Mouse (Mus musculus): ENCODE results near the gene Mrps15. TPM values are rescaled to one million over a fixed set of nuclear protein-coding genes. Genes with fewer than 3 reads are reported as not detected.
A peak's percentile ranks its signal among the peaks of the same experiment; 100 is the strongest.

The Mrps15 gene
- polyA plus RNA-seq (2015; fragmentation: Nextera tagmentation; extraction: Ambion mirVana), result 142 and 151 TPM in 2 replicates

- Histone ChIP-seq H3K9me3 (ENCODE audit: control insufficient read depth, low read length) (no peaks in the 10 kb centered on the region), H3K27ac (ENCODE audit: low read length) (peak within 1 kb of the TSS; percentile 82), H3K36me3 (ENCODE audit: control insufficient read depth, insufficient read depth, low read length) (peaks cover 8% of the 10 kb centered on the region; the same call in 1 of the 2 replicates), H3K9ac (ENCODE audit: low read depth, low read length) (peak within 1 kb of the TSS; percentile 93), H3K4me3 (ENCODE audit: low read length) (peak within 1 kb of the TSS; percentile 92), H3K27me3 (replicated peaks; ENCODE audit: control insufficient read depth, insufficient read depth, low read length) (no peaks in the 10 kb centered on the region), H3K4me1 (ENCODE audit: control insufficient read depth, insufficient read depth, low read length) (peaks cover 10% of the 10 kb centered on the region), H3K4me2 (ENCODE audit: low read depth, low read length) (peak within 1 kb of the TSS; percentile 84)
- peak; percentile 97 for ATAC-seq
- under 1% methylated on average over 56 of the region's 56 CpGs for WGBS
Observed at GRCm38 (mm10) chr4:126046851-126047585, at the start of gene Mrps15. Gene Mrps15 (plus strand): TSS chr4:126046925.

- no peak overlapping the region for H3K4me3 ChIP-seq (ENCODE audit: low read length)
- ATAC-seq, result no peak
- WGBS, result 81% methylated on average over 2 of the region's 2 CpGs
- H3K4me2 ChIP-seq (ENCODE audit: low read depth, low read length), result no peak overlapping the region
- H3K27me3 ChIP-seq (replicated peaks; ENCODE audit: control insufficient read depth, insufficient read depth, low read length), result no peaks in the 10 kb centered on the region
- H3K9ac ChIP-seq (ENCODE audit: low read depth, low read length), result no peak overlapping the region
- no peak overlapping the region for H3K27ac ChIP-seq (ENCODE audit: low read length)
- no peaks in the 10 kb centered on the region for H3K4me1 ChIP-seq (ENCODE audit: control insufficient read depth, insufficient read depth, low read length)
- 0 out of 2 replicates have a peak, but pooled peaks cover 4% of the 10 kb centered on the region for H3K9me3 ChIP-seq (ENCODE audit: control insufficient read depth, low read length)
- H3K36me3 ChIP-seq (ENCODE audit: control insufficient read depth, insufficient read depth, low read length), result no peaks in the 10 kb centered on the region
Observed at GRCm38 (mm10) chr4:125997826-125998225, 48.9 kb upstream of the Mrps15 start.

GRCm38 (mm10) chr4:126001311-126002199, 45.2 kb upstream of the Mrps15 start:
- Histone ChIP-seq H3K9ac (ENCODE audit: low read depth, low read length) (no peak overlapping the region), H3K36me3 (ENCODE audit: control insufficient read depth, insufficient read depth, low read length) (no peaks in the 10 kb centered on the region), H3K9me3 (ENCODE audit: control insufficient read depth, low read length) (0 out of 2 replicates have a peak, but pooled peaks cover 4% of the 10 kb centered on the region), H3K27me3 (replicated peaks; ENCODE audit: control insufficient read depth, insufficient read depth, low read length) (no peaks in the 10 kb centered on the region), H3K4me2 (ENCODE audit: low read depth, low read length) (no peak overlapping the region), H3K4me1 (ENCODE audit: control insufficient read depth, insufficient read depth, low read length) (no peaks in the 10 kb centered on the region), H3K4me3 (ENCODE audit: low read length) (no peak overlapping the region), H3K27ac (ENCODE audit: low read length) (no peak overlapping the region)
- ATAC-seq, result no peak
- WGBS, result 77% methylated on average over 12 of the region's 12 CpGs

GRCm38 (mm10) chr4:126017676-126018332, 28.9 kb upstream of the Mrps15 start:
- Histone ChIP-seq H3K27me3 (replicated peaks; ENCODE audit: control insufficient read depth, insufficient read depth, low read length) (no peaks in the 10 kb centered on the region), H3K9me3 (ENCODE audit: control insufficient read depth, low read length) (no peaks in the 10 kb centered on the region), H3K4me3 (ENCODE audit: low read length) (no peak overlapping the region), H3K9ac (ENCODE audit: low read depth, low read length) (no peak overlapping the region), H3K27ac (ENCODE audit: low read length) (no peak overlapping the region), H3K36me3 (ENCODE audit: control insufficient read depth, insufficient read depth, low read length) (no peaks in the 10 kb centered on the region), H3K4me2 (ENCODE audit: low read depth, low read length) (no peak overlapping the region), H3K4me1 (ENCODE audit: control insufficient read depth, insufficient read depth, low read length) (no peaks in the 10 kb centered on the region)
- WGBS, result 80% methylated on average over 7 of the region's 7 CpGs
- no peak for ATAC-seq

GRCm38 (mm10) chr4:126018966-126019538, 27.7 kb upstream of the Mrps15 start:
- 76% methylated on average over 11 of the region's 11 CpGs for WGBS
- Histone ChIP-seq H3K36me3 (ENCODE audit: control insufficient read depth, insufficient read depth, low read length) (no peaks in the 10 kb centered on the region), H3K27ac (ENCODE audit: low read length) (no peak overlapping the region), H3K9me3 (ENCODE audit: control insufficient read depth, low read length) (no peaks in the 10 kb centered on the region), H3K9ac (ENCODE audit: low read depth, low read length) (no peak overlapping the region), H3K4me2 (ENCODE audit: low read depth, low read length) (no peak overlapping the region), H3K27me3 (replicated peaks; ENCODE audit: control insufficient read depth, insufficient read depth, low read length) (no peaks in the 10 kb centered on the region), H3K4me1 (ENCODE audit: control insufficient read depth, insufficient read depth, low read length) (no peaks in the 10 kb centered on the region), H3K4me3 (ENCODE audit: low read length) (no peak overlapping the region)
- no peak for ATAC-seq

- no peak for ATAC-seq
- Histone ChIP-seq H3K9me3 (ENCODE audit: control insufficient read depth, low read length) (no peaks in the 10 kb centered on the region), H3K4me2 (ENCODE audit: low read depth, low read length) (no peak within 1 kb of the TSS), H3K27me3 (replicated peaks; ENCODE audit: control insufficient read depth, insufficient read depth, low read length) (no peaks in the 10 kb centered on the region), H3K9ac (ENCODE audit: low read depth, low read length) (no peak within 1 kb of the TSS), H3K4me3 (ENCODE audit: low read length) (no peak within 1 kb of the TSS), H3K36me3 (ENCODE audit: control insufficient read depth, insufficient read depth, low read length) (no peaks in the 10 kb centered on the region), H3K4me1 (ENCODE audit: control insufficient read depth, insufficient read depth, low read length) (no peaks in the 10 kb centered on the region), H3K27ac (ENCODE audit: low read length) (no peak within 1 kb of the TSS)
- 32% methylated on average over 16 of the region's 16 CpGs for WGBS
Observed at GRCm38 (mm10) chr4:126024303-126024900, 22.3 kb upstream of the Mrps15 start, which contains the start of gene Csf3r. Gene Csf3r (plus strand): TSS chr4:126024550.

GRCm38 (mm10) chr4:126025801-126026200, 20.9 kb upstream of the Mrps15 start:
- no peak overlapping the region for H3K27ac ChIP-seq (ENCODE audit: low read length)
- no peaks in the 10 kb centered on the region for H3K27me3 ChIP-seq (replicated peaks; ENCODE audit: control insufficient read depth, insufficient read depth, low read length)
- no peak overlapping the region for H3K4me3 ChIP-seq (ENCODE audit: low read length)
- H3K4me2 ChIP-seq (ENCODE audit: low read depth, low read length), result no peak overlapping the region
- WGBS, result 76% methylated on average over 5 of the region's 5 CpGs
- no peaks in the 10 kb centered on the region for H3K4me1 ChIP-seq (ENCODE audit: control insufficient read depth, insufficient read depth, low read length)
- ATAC-seq, result no peak
- no peaks in the 10 kb centered on the region for H3K9me3 ChIP-seq (ENCODE audit: control insufficient read depth, low read length)
- H3K9ac ChIP-seq (ENCODE audit: low read depth, low read length), result no peak overlapping the region
- H3K36me3 ChIP-seq (ENCODE audit: control insufficient read depth, insufficient read depth, low read length), result no peaks in the 10 kb centered on the region

GRCm38 (mm10) chr4:126027980-126028379, 18.7 kb upstream of the Mrps15 start:
- no peaks in the 10 kb centered on the region for H3K36me3 ChIP-seq (ENCODE audit: control insufficient read depth, insufficient read depth, low read length)
- ATAC-seq, result no peak
- no peak overlapping the region for H3K4me3 ChIP-seq (ENCODE audit: low read length)
- no peaks in the 10 kb centered on the region for H3K27me3 ChIP-seq (replicated peaks; ENCODE audit: control insufficient read depth, insufficient read depth, low read length)
- no peaks in the 10 kb centered on the region for H3K9me3 ChIP-seq (ENCODE audit: control insufficient read depth, low read length)
- no peaks in the 10 kb centered on the region for H3K4me1 ChIP-seq (ENCODE audit: control insufficient read depth, insufficient read depth, low read length)
- WGBS, result 81% methylated on average over 3 of the region's 3 CpGs
- H3K27ac ChIP-seq (ENCODE audit: low read length), result no peak overlapping the region
- H3K9ac ChIP-seq (ENCODE audit: low read depth, low read length), result no peak overlapping the region
- H3K4me2 ChIP-seq (ENCODE audit: low read depth, low read length), result no peak overlapping the region

Measured in intestine, embryonic 16.5 days (tissue).